Mouse (Mus musculus) olfactory bulb, adult 2 months (tissue): Measurements from ENCODE around the gene Trmt2b.

Experiments used
- CTCF ChIP-seq: fragments of 200-500 bp; IDR thresholded peaks from 2 replicates; pipeline ENCODE4 v1.5.1; 2012; ENCODE audit warnings: low read depth, mild to moderate bottlenecking, low read length, moderate library complexity; ENCODE audit not compliant: insufficient read depth
- POLR2A ChIP-seq: fragments of 200-500 bp; IDR thresholded peaks from 2 replicates; pipeline ENCODE4 v1.6.1; 2012; ENCODE audit warnings: mild to moderate bottlenecking, low read depth, low read length, moderate library complexity; ENCODE audit not compliant: insufficient read depth

- TF ChIP-seq CTCF (no peak), POLR2A (no peak)
Measured at GRCm38 (mm10) chrX:134296301-134296700, 19.5 kb upstream of the Trmt2b start.
